Mouse (Mus musculus): Measurements from ENCODE around the gene Syvn1. TPM values are rescaled to one million over a fixed set of nuclear protein-coding genes. Genes with fewer than 3 reads are reported as not detected.
A peak's percentile ranks its signal among the peaks of the same experiment; 100 is the strongest.

Syvn1 gene
- total and polyA plus RNA-seq, 3 experiments = 14.3 to 55.0 TPM; not detected in 1

DNA sequence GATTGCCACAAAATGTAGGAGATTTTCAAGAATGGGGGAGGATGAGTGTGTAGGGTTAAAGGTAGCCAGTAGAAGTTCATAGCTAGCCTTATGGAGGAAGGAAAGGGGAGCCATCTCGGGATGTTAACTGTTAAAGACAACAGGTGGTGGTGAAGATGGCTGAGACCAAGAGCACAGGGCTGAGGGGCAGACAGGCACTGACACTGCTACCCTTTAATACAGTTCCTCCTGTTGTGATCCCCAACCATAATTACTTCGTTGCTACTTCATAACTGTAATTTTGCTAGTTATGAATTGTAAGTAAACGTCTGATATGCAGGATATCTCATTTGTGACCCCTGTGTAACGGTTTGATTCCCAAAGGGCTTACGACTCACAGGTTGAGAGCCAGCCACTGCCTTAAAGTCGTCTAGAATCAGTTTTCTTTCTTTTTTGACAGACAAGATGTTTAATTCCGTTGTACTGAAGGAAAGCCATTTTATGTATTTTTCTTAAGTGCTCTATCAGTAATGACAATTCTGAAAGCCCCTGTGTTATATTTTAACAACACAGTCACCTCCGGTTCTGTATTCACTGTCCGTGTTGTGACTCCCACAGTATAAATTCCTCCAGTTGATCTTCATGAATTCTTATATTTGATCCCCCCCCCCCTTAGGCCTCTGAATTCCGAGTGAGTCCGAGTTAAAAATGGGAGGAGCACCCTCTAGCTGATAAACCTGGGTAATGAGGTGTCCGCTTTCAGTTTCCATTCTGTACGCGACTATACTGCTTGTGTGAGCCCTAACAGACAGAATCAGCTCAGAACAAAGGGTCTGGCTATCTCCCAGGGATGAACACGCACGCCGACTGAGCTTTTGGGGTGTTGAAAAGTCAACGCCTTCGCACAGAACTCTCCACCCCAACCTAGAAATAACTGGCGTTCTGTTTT lies 746 bp upstream of the Syvn1 start (continued):
- TF ChIP-seq NELFE (IDR thresholded peaks at IDR 0.05; ENCODE audit: low read depth, low read length) (0 out of 2 replicates have a peak, but pooled peaks have one; percentile 31), TCF12 (IDR thresholded peaks at IDR 0.05; ENCODE audit: low read depth, low read length) (no peak), ZKSCAN1 (IDR thresholded peaks at IDR 0.05; ENCODE audit: low read depth, low read length) (no peak), ZNF384 (IDR thresholded peaks at IDR 0.05; ENCODE audit: low read depth, low read length) (no peak), MYB (IDR thresholded peaks at IDR 0.05; ENCODE audit: low read depth, low read length) (no peak)

GRCm38 (mm10) chr19:6047154-6047898 lies 950 bp downstream of the Syvn1 start:
- Histone ChIP-seq H3K36me3 (ENCODE audit: control insufficient read depth in 1 of 2, insufficient read depth in 2 of 2, low read length in 2 of 2) (peaks cover 5 to 12% of the 10 kb centered on the region in 2 experiments; a peak in 2 of 4 replicates), H3K4me3 (ENCODE audit: control insufficient read depth in 1 of 2, insufficient read depth in 1 of 2, low read depth in 2 of 2, low read length in 2 of 2) (peak overlapping the region; percentile 61 to 81), H3K9me3 (replicated peaks; ENCODE audit: insufficient read depth, low read length) (no peaks in the 10 kb centered on the region), H3K79me2 (ENCODE audit: control insufficient read depth, insufficient read depth, low read length, poor library complexity) (peaks cover 23% of the 10 kb centered on the region), H3K4me1 (ENCODE audit: control insufficient read depth in 1 of 2, insufficient read depth in 2 of 2, low read length in 2 of 2) (peaks cover 3 to 23% of the 10 kb centered on the region in 2 experiments; a peak in 3 of 4 replicates), H3K27ac (ENCODE audit: control insufficient read depth, low read depth, low read length) (peak overlapping the region; percentile 90), H3K27me3 (ENCODE audit: control insufficient read depth in 1 of 2, insufficient read depth in 2 of 2, low read length in 2 of 2) (no peaks in the 10 kb centered on the region), H3K9ac (ENCODE audit: control insufficient read depth, low read depth, low read length, poor library complexity, severe bottlenecking) (peak overlapping the region; percentile 73)
- peak; percentile 45; the same call in 1 of the 2 replicates for TF ChIP-seq POLR2AphosphoS2 (IDR thresholded peaks at IDR 0.05; ENCODE audit: low read length)
- no peak for TF ChIP-seq USF1 (IDR thresholded peaks at IDR 0.05; ENCODE audit: low read depth, low read length)
- 0 out of 2 replicates have a peak, but pooled peaks have one; percentile 14 for TF ChIP-seq MAX (IDR thresholded peaks at IDR 0.05; ENCODE audit: low read length)
- DNase-seq (ENCODE audit: low read depth, low spot score) = peak; percentile 37

DNA sequence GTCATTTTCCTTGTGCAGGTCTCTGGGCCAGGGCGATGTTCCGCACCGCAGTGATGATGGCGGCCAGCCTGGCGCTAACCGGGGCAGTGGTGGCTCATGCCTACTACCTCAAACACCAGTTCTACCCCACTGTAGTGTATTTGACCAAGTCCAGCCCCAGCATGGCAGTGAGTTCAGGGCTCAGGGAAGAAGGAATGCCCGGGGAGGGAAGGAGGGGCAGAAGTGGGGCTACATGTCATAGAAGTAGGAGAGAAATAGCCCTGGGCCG lies 1.5 kb downstream of the Syvn1 start:
- Histone ChIP-seq H3K9ac (ENCODE audit: control insufficient read depth, low read depth, low read length, poor library complexity, severe bottlenecking) (peak overlapping the region; percentile 73), H3K4me1 (ENCODE audit: control insufficient read depth in 1 of 2, insufficient read depth in 2 of 2, low read length in 2 of 2) (peaks cover 3 to 23% of the 10 kb centered on the region in 2 experiments; a peak in 3 of 4 replicates), H3K79me2 (ENCODE audit: control insufficient read depth, insufficient read depth, low read length, poor library complexity) (peaks cover 23% of the 10 kb centered on the region), H3K27me3 (ENCODE audit: control insufficient read depth in 1 of 2, insufficient read depth in 2 of 2, low read length in 2 of 2) (no peaks in the 10 kb centered on the region), H3K27ac (ENCODE audit: control insufficient read depth, low read depth, low read length) (peak overlapping the region; percentile 90), H3K36me3 (ENCODE audit: control insufficient read depth in 1 of 2, insufficient read depth in 2 of 2, low read length in 2 of 2) (peaks cover 5 to 12% of the 10 kb centered on the region in 2 experiments; a peak in 2 of 4 replicates), H3K4me3 (ENCODE audit: control insufficient read depth in 1 of 2, insufficient read depth in 1 of 2, low read depth in 2 of 2, low read length in 2 of 2) (peak overlapping the region; percentile 61 to 81), H3K9me3 (replicated peaks; ENCODE audit: insufficient read depth, low read length) (no peaks in the 10 kb centered on the region)
- DNase-seq (ENCODE audit: low read depth, low spot score) = no peak
- TF ChIP-seq SMC3 (IDR thresholded peaks at IDR 0.05; ENCODE audit: low read depth, low read length) (no peak), CTCF (IDR thresholded peaks at IDR 0.05 in 2 of 3, conservative IDR thresholded peaks at IDR 0.05 in 1 of 3; ENCODE audit: control insufficient read depth in 1 of 3, insufficient read depth in 1 of 3, low read depth in 2 of 3, low read length in 3 of 3, poor library complexity in 1 of 3, severe bottlenecking in 1 of 3) (no peak), ELF1 (IDR thresholded peaks at IDR 0.05; ENCODE audit: low read depth, low read length) (no peak), CHD2 (IDR thresholded peaks at IDR 0.05; ENCODE audit: low read length) (no peak), MAZ (IDR thresholded peaks at IDR 0.05; ENCODE audit: low read depth, low read length) (no peak), E2F4 (IDR thresholded peaks at IDR 0.05; ENCODE audit: borderline replicate concordance, low read depth, low read length) (no peak), NRF1 (IDR thresholded peaks at IDR 0.05; ENCODE audit: insufficient read depth, low read depth, low read length, poor library complexity, severe bottlenecking) (no peak), ETS1 (IDR thresholded peaks at IDR 0.05; ENCODE audit: low read depth, low read length) (no peak), USF1 (IDR thresholded peaks at IDR 0.05; ENCODE audit: low read depth, low read length) (no peak), CHD1 (IDR thresholded peaks at IDR 0.05; ENCODE audit: low read depth, low read length) (no peak), KAT2A (conservative IDR thresholded peaks at IDR 0.05; ENCODE audit: low read depth, low read length) (no peak)
